Mouse (Mus musculus) testis, postnatal 14 days (tissue): ENCODE measurements around the gene Atxn1.

Experiments
- DNase-seq: peaks from one replicate; pipeline ENCODE4 v3.0.0; 2021; ENCODE audit warnings: low spot score

The Atxn1 gene

DNA sequence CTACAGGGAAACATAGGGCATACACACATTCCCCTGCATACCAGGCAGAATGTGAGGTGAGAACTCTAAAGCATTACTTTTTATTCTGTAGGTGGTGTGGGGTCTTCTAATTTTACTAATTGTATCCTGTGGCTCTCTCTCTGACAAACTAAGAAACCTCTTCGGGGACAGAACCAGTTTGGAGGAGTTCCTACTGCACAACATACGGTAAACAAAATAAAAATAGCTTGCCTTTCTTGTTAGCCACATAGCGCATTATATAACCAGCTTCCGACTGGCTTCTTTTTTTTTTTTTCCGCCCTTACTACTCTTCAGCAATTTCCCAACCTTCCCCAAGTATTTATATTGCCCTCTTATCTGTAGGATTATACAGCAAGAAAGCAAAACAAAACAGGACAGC is 2.0 kb downstream of the Atxn1 start:
- no peak for DNase-seq

DNA sequence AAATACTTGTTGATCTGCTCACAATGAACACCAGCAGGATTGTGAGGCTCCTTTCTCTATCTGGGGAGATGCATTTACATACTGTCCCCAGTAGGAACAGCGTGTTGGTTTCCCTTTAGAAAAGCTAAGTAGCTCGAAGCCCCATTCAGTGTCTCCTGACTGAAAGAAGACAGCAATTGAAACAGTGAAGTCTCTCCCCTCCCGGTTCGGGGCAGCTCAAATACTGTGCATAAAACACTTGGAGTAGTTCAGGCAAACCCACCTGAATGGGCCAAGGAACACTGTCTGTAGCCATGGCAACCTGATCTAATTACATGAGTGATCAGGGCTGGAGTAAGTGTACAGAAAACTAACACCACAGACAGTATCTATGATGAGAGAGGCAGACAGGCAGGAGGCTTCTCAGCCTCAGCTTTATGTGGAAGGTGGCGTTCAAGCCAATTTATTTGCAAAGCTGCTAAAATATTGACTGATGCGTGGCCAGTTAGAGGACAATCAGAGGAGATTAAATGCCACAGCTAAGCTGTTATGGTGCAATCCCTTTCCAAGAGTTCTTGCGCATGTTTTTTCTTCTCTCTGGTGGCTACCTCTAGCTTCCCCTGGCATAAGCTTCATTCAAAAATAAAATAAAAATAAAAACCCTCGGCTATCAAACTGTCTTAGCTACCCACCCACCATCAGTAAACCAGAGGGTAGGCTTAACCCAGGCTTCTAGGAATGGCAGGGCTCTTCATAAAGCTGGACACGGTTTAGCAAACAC is 2.8 kb downstream of the Atxn1 start:
- no peak for DNase-seq

GRCm38 (mm10) chr13:45960311-45960965 is 4.4 kb downstream of the Atxn1 start:
- DNase-seq: no peak

DNA sequence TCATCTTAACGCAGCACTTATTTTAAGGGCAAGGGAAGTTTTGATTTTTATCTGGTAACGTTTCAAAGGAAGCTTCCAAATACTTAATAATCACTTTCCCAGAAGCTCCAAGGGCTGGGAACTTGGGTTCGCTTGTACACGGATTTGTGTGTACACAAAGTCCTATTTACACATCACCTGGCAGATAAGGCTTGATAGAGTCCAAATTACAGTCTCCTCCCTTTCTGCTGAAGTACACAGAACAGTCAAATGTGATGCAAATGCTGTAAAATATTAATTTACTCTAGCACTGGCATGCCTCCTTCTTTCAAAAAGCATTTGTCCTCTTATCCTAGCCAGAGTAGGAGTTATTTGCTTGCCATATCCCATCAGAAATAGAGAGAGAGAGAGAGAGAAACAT is 6.5 kb downstream of the Atxn1 start:
- no peak for DNase-seq

DNA sequence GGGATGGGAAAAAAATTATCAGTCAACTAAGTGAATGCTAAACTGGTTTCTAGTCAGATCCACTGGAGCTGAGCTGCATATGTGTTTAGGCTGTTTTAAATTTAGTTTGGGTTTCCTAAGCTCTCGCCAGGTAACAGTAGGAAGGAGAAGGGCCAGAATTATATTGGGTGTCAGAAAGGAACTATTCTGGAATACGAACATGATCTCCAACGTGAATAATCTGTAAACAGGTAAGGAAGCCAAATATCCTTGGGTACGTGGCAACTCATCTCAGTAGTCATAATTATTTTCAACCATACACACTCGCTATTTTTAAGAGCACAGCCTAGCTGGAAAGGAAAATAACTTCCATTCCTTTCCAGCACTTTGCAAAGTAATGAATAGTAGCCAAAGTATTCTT is 7.2 kb downstream of the Atxn1 start:
- DNase-seq: no peak

DNA sequence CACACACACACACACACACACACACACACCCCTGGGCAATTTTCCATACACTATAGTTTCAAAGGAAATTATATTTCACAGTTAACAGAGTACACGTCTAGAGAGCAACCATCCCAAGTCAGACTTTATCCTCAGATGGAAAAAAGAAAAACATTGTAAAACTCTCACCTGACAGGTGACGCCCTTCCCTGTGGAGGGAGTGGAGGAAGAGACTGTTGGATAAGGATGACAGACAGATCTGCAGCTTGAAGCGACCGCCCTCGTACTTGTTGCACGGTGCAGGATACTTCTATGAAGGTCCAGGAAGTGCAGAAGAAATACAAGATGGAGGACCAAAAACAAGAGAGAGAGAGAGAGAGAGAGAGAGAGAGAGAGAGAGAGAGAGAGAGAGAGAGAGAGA is 8.5 kb downstream of the Atxn1 start:
- DNase-seq: no peak

- no peak for DNase-seq
Measured at GRCm38 (mm10) chr13:45955370-45956055, 9.3 kb downstream of the Atxn1 start.

GRCm38 (mm10) chr13:45953098-45953497 is 11.7 kb downstream of the Atxn1 start:
- no peak for DNase-seq

GRCm38 (mm10) chr13:45951071-45951645 is 13.7 kb downstream of the Atxn1 start:
- DNase-seq: no peak

DNA sequence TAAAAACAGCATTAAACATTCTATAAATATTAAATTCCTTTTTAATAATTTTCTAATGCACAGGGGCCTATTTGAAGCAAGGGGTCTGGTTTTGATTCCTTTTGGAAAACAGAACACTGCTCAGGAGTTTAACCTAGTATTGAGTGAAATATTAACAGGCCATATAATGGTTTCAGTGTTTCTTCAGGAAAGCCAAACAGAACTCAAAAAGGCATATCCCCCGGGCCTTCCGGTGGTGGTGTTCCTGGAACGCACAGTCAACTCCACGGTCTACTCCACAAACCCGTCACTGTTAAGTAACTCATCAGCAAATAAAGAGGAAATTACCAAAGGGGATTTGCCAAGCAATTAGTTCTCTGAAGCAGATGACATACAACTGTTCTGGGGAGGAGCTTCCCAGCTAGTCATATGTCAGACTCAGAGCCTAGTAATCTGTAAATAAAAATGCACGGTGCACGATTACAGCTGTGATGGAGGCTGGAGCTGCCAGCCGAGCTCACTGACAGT is 14.4 kb downstream of the Atxn1 start:
- no peak for DNase-seq

DNA sequence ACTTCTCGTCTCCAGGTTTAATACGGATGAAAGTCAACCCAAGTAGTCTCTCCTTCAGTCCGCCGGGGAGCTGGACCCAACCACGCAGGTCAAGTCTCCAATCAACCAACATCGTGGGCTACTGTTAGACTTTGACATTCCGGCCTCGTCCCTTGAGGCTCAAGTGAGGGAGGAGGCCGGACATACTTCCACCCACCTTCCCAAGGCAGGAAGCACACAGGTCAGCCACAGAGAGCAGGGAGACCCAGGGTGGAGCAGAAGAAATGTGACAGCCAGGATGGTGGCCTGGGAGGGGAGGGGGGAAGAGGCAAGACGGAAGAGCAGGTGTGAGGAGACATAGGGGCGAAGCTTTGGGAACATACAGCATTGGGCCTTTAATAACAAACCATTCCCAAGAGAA is 18.7 kb downstream of the Atxn1 start:
- DNase-seq: no peak

GRCm38 (mm10) chr13:45942337-45942736 is 22.5 kb downstream of the Atxn1 start:
- DNase-seq: no peak

DNA sequence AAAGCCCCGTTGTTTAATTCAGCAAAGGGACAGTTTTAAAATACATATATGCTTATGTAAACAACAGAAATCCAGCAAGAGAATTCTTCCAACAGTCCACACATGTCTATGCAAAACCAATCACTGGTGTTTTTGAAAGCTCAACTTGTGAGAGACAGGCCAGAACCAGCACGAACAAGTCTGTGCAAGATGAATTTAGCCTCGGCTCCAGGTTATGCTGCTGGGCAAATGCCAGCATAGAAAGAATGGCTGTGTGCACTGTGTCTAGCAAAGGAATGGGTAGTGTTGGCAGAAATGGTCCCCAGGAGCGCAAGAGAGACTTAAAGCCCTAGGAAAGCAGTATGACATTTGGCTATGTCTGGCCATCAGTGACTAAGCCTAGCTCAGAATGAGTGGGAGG is 24.1 kb downstream of the Atxn1 start:
- no peak for DNase-seq

DNA sequence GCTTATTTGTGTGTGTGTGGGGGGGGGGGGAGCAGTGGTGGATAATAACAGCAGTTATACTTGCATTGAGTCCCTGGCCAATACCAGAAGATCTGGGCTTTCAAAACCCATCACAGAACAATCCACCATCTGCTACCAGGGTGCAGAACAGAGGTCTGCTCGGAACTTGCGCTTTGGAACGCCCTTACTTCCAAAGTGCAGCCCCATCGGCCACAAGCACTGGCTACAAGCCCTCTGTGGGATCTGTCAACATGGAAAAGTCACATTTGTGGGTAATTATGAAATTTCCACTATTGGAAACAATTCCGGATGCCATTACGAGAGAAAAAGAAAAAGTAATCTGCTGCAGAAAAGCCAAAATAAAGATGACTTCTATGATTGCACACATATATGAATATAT is 25.2 kb downstream of the Atxn1 start:
- no peak for DNase-seq

GRCm38 (mm10) chr13:45938083-45938482 is 26.7 kb downstream of the Atxn1 start:
- no peak for DNase-seq

DNA sequence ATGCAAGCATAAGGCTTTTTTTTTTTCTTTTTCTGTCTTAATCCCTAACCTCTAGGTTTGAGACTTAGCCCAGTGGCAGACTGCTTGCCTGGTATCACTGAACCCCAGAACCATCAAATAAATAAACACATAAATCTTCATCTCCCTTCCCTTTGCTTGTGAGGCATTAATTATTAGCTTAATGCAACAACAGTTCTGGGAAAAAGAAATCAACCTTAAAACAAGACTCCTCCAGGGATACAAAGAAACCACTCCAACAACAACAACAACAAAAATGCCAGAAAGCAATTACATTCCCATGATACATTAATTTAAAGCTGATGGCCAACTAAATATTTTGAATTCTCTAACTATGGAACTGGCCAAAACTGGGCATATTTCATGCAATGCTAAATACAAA is 28.0 kb downstream of the Atxn1 start:
- DNase-seq: no peak

DNA sequence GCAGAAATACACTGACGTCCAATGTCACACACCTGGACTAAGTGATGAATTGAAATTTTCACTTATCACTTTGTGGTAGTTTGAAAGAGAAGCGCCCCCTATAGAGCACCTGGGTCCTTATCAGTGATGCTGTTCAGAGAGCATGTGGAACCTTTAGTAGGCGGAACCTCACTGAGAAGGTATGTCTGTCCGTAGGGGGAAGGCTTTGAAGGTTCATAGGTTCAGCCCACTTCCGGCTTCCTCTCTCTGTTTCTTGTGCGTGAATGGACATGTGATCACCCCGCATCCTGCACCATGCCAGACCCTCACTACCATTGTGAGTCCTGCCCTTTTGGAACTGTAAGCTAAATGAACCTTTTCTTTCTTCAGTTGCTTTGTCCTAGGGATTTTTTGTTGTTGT is 29.0 kb downstream of the Atxn1 start:
- DNase-seq: peak; percentile 53

DNA sequence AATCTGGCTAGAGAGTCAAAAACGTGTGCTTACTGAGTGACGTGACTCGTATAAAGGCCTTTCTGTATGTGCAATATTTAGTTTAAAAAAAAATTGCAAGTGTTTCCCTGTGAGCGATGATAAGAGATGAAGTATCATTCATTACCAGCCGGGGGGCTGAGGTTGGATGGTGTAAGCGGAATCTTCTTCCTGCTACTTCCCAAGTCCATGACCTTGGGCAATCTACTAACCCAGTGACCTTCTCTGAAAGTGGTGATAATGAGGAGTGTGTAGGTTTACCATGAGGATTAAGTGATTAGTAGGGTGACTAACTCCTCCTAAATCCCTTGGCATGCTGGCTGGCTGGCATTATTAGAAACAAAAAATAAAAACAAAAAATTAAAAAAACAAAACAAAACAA is 30.0 kb downstream of the Atxn1 start:
- DNase-seq: no peak

GRCm38 (mm10) chr13:45934085-45934484 is 30.7 kb downstream of the Atxn1 start:
- DNase-seq: no peak

- DNase-seq: no peak
Measured at GRCm38 (mm10) chr13:45932491-45932921, 32.3 kb downstream of the Atxn1 start.

DNA sequence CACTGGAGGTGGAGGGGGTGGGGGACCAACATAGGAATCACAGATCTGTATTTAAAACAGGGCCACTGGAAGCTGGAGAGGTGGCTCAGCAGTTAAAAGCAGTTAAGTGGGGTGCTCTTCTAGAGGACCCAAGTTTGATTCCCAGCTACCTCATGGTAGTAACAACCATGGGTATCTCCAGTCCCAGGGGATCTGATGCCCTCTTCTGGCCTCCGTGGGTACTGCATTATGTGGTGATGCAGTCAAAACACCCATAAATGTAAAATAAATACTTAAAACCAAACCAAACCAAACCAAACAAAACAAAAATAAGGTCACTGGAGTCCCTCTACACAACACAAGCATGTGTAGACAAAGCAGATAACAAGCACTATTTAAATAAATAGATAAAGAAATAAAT is 32.9 kb downstream of the Atxn1 start:
- DNase-seq: peak; percentile 19

- DNase-seq: no peak
Measured at GRCm38 (mm10) chr13:45931215-45931614, 33.6 kb downstream of the Atxn1 start.

- no peak for DNase-seq
Measured at GRCm38 (mm10) chr13:45929744-45930143, 35.1 kb downstream of the Atxn1 start.
